ENCODE assay signal across 9 mouse cellular contexts in genomic region chr5:98184281-98184910, GRCm38 (mm10). TPM values are rescaled to one million over a fixed set of nuclear protein-coding genes. Genes with fewer than 3 reads are reported as not detected.
DNase-seq lines count a peak whose midpoint lies in the region; ATAC-seq lines count a peak whose summit lies in the region.
"Had no signal": no experiment of that assay in that cellular context is flagged by ENCODE, and none has a peak within 500 bp of the region (broad histone marks: within the 10 kb centered on the region; RNA-seq: fewer than 3 reads in every experiment).

No protein-coding gene starts in this region.

- no peaks in the 10 kb centered on the region for H3K9me3 ChIP-seq in forebrain, embryonic 13.5 days (replicated peaks)
- no peaks in the 10 kb centered on the region for H3K9me3 ChIP-seq in forebrain, embryonic 10.5 days
- no peaks in the 10 kb centered on the region for H3K9me3 ChIP-seq in midbrain, embryonic 10.5 days (replicated peaks)
- H3K9me3 ChIP-seq: liver, embryonic 13.5 days had no signal

- peak overlapping the region; percentile 56 for H3K4me3 ChIP-seq in forebrain, embryonic 13.5 days
- no peak overlapping the region for H3K4me3 ChIP-seq in forebrain, embryonic 10.5 days
- no peak overlapping the region for H3K4me3 ChIP-seq in midbrain, embryonic 10.5 days

- peaks cover 96% of the 10 kb centered on the region for H3K27me3 ChIP-seq in forebrain, embryonic 13.5 days
- peaks cover 100% of the 10 kb centered on the region for H3K27me3 ChIP-seq in forebrain, embryonic 10.5 days (ENCODE audit: poor library complexity, severe bottlenecking)
- H3K27me3 ChIP-seq in midbrain, embryonic 10.5 days (ENCODE audit: low read depth, poor library complexity, severe bottlenecking) = peaks cover 100% of the 10 kb centered on the region
- H3K27me3 ChIP-seq in splenic B cell, adult 2 months (ENCODE audit: control insufficient read depth, insufficient read depth, low read length, poor library complexity, severe bottlenecking) = peaks cover 2% of the 10 kb centered on the region; the same call in 1 of the 2 replicates

- WGBS in forebrain, embryonic 13.5 days = 2% methylated on average over 17 of the region's 17 CpGs
- WGBS in forebrain, embryonic 10.5 days = 3% methylated on average over 17 of the region's 17 CpGs
- WGBS in midbrain, embryonic 10.5 days = 3% methylated on average over 17 of the region's 17 CpGs

- H3K4me1 ChIP-seq in forebrain, embryonic 13.5 days = peaks cover 55% of the 10 kb centered on the region
- H3K4me1 ChIP-seq in forebrain, embryonic 10.5 days = peaks cover 66% of the 10 kb centered on the region
- H3K4me1 ChIP-seq in midbrain, embryonic 10.5 days = peaks cover 70% of the 10 kb centered on the region

- H3K27ac ChIP-seq in forebrain, embryonic 13.5 days = no peak overlapping the region
- H3K27ac ChIP-seq in forebrain, embryonic 10.5 days = no peak overlapping the region
- no peak overlapping the region for H3K27ac ChIP-seq in midbrain, embryonic 10.5 days (replicated peaks)
- H3K27ac ChIP-seq: liver, embryonic 13.5 days had no signal

- no peak for DNase-seq in forebrain, embryonic 10.5 days (ENCODE audit: extremely low spot score, low spot score)
- DNase-seq in right cerebral cortex, adult 18-20 months = peak; percentile 17
- no peak for DNase-seq in right cerebral cortex, postnatal 25 days
- DNase-seq in midbrain, embryonic 10.5 days (ENCODE audit: low spot score) = peak; percentile 36
- peak; percentile 36 for DNase-seq in splenic B cell, adult 2 months (ENCODE audit: low read depth, low spot score)
- no peak for DNase-seq in spleen, adult 18-20 months
- no peak for DNase-seq in thymus, postnatal 25 days

- H3K36me3 ChIP-seq in forebrain, embryonic 13.5 days (ENCODE audit: poor library complexity, severe bottlenecking) = no peaks in the 10 kb centered on the region
- H3K36me3 ChIP-seq in forebrain, embryonic 10.5 days (replicated peaks) = no peaks in the 10 kb centered on the region
- H3K36me3 ChIP-seq in midbrain, embryonic 10.5 days = no peaks in the 10 kb centered on the region
- H3K36me3 ChIP-seq in splenic B cell, adult 2 months (ENCODE audit: control insufficient read depth, insufficient read depth, low read length, poor library complexity, severe bottlenecking) = no peaks in the 10 kb centered on the region
- H3K36me3 ChIP-seq: liver, embryonic 13.5 days had no signal

- ATAC-seq in forebrain, embryonic 13.5 days = no peak

- H3K9ac ChIP-seq in forebrain, embryonic 13.5 days = no peak overlapping the region
- H3K9ac ChIP-seq: liver, embryonic 13.5 days had no signal

- peak overlapping the region; percentile 89 for H3K4me2 ChIP-seq in forebrain, embryonic 13.5 days

RNA-seq across cellular contexts. Expression of gene Prdm8, which starts 17.4 kb away (rescaled TPM):
- 2.7 and 4.2 TPM in 2 replicates for polyA plus RNA-seq in forebrain, embryonic 13.5 days (2015; fragmentation: Nextera tagmentation; extraction: Ambion mirVana)
- 0.05 TPM in 2 replicates for polyA plus RNA-seq in forebrain, embryonic 10.5 days (2016; fragmentation: Nextera tagmentation; extraction: Ambion mirVana)
- 0.22 and 0.35 TPM in 2 replicates for polyA plus RNA-seq in midbrain, embryonic 10.5 days (2016; fragmentation: Nextera tagmentation; extraction: Ambion mirVana)
- polyA plus RNA-seq: liver, embryonic 13.5 days had no signal

Comparison
In these comparisons a context has a peak if more than half of its experiments do, and no peak if none do; other contexts are left out.
1. DNase-seq: peak in right cerebral cortex, adult 18-20 months (single experiment), midbrain, embryonic 10.5 days (single experiment) and splenic B cell, adult 2 months (single experiment); none in forebrain, embryonic 10.5 days (single experiment), right cerebral cortex, postnatal 25 days (single experiment), spleen, adult 18-20 months (0 of 2) and thymus, postnatal 25 days (single experiment).